Mouse (Mus musculus) megakaryocyte-erythroid progenitor cell, adult 5 weeks (primary cell): ENCODE results near the gene Ints1. TPM values are rescaled to one million over a fixed set of nuclear protein-coding genes. Genes with fewer than 3 reads are reported as not detected.

Source experiments
- polyA plus RNA-seq: library from polyadenylated mRNA; stranded (reverse); fragments of >175 nt; gene quantifications from 2 replicates; pipeline ENCODE4 v1.2.3, GENCODE M21; 2012

The Ints1 gene
- polyA plus RNA-seq: 110 and 131 TPM in 2 replicates

DNA sequence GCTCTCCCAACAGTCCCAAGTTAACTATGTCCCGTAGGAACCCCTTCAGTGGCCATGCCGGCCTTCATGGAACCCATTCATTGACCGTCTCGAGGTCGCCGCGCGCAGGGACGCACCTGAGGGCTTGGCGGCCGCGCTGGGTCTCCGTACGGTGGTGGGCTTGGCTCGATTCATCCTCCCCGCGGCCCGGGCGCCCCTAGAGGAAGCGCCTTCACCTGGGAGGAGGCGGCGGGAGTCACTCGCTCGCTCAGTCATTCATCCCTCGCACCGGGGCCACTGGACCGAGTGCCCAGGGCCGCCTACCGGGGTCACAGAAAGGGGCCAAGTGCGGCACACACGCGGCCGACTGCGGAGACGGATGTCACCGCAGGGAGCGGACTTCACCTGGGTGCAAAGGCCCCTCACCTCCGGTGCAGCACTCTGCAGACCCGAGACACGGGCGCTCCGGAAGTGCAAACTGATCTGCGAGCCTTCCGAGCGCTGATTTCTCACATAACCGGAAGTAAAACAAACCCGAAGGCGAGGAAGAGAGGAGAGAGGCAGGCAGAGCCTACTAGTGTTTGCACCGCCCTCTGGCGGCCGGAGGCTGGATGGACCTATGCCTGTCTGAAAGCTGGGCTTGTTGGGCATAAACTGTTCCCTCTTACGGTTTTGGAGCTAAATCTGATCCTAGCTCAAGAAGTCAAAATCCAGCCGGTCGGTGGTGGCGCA, at the start of gene Ints1:
TSS of gene Ints1 (minus strand) at position 459 of the 711 bp plus-strand sequence.

DNA sequence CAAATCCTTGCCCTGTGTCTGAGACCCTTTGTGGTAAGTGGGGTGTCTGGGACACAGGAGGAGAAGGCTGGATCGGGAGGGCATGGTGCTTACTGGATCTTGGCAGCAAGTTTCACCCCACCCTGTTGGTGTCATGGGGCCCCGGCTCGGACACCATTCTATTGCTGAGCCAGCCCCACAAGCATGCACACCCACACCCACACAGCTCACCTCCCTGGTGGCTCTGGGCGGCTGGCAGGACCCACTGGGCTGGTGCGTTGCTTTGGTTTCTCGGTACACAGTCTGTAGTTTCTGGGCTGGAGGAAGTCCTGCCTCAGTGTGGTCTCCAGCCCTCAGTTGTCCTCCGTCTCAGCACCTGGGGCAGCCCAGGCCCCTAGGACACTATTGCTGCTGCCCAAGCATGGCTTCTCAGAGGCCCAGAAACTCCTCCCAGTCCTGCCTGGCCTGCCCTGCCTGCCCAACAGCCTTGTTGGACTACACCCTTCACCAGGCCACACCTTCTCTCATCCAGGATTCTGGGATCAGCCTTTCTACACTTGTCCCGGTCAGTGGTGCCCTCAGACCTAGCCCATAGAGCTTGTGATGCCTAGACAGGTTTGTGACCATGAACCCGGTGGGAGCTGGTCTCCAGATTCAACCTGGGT, 44.2 kb upstream of the Ints1 start, which contains the start of gene Tmem184a:
TSS of gene Tmem184a (minus strand) at position 380 of the 644 bp plus-strand sequence.

DNA sequence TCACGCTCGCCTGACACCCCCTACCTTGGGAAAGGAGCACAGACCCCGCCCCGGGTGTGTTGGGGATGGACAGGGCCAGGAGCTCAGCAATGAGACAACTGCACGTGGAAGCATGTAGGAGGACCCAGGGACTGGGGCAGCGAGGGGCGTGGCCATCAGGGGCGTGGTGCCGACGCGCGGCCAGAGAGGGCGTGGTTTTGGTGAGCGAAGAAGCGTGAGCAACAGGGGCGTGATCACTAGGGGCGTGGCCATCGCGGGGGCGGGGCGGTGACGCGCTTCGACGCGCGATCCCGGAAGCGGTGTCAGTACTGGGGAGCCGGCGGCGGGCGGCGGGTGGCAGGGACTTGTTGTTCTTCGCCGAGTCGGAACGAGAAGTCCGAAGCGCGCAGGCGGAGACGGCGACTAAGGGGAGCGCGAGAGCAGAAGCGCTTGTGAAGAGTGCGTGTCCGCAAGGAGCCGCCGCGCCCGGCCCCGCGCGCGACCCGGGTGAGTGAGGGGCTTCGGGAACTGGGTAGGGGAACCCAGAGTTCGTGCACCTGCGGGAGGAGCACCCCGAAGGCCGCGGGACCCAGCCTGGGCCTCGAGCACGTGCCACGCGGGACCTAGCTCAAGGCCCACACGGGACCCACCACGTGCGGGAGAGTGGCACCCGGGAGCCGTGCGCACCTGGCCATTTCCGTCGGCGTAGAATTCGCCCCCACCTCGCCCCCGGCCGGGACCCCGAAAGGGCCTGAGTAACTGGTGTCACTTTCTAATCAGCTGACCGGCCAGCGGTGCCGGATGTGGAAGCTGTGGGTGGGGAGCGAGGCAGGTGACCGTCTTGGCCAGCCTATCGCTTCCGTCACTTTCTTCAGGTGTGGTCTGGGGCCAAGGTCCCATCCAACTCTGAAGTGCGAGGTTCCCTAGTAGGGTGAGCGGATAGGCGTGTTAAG, 16.0 kb upstream of the Ints1 start, which contains the start of gene Mafk:
TSS of gene Mafk (plus strand) at position 287 of the 932 bp plus-strand sequence.

DNA sequence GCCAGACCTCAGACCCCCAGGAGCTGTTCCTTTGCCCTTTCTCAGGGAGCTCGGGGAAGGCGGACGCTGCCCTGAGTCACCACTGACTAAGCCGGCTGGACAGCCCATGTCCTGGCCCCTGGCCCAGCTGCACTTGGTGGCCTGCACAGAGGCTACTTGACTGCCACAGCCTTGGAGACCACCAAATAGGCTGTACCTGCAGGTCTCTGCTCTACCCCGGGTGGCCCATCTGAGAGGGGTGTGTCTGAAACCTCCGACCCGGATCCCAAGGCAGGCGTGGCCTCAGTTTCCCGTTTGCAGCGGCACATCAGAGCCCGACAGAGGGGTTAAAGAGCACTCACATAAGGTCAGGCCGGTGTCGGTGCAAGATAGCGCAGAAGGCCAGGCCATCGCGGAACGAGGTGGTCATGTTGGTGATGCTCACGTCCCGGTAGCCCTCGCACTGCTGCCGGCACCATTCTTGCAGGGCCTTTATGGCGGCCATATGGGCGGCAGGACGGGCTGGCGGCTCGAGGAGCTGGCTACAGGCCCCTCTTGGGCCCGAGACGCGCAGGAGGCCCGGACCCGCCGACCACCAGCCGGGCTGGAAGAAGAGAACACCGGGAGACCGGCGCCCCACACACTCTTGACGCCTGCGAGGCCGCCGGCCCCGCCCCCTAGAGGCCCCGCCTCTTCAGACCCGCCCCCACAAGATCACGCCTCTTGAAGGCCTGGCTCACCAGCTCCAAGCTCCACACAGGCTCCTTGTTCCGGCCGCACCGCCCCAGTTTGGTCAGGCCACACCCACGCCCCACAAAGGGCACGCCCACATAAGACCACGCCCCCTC, 39.6 kb downstream of the Ints1 start, which contains the start of gene Micall2:
TSS of gene Micall2 (minus strand) at position 660 of the 827 bp plus-strand sequence.

Other genes starting within 250 kb of the Ints1 start
- not detected in 2 replicates for gene Uncx, start 232.2 kb downstream of the Ints1 start, polyA plus RNA-seq
- 36.1 and 45.4 TPM in 2 replicates for gene Micall2, start 39.3 kb downstream of the Ints1 start, polyA plus RNA-seq
- gene Mafk, start 15.8 kb upstream of the Ints1 start, polyA plus RNA-seq: 101 and 144 TPM in 2 replicates
- 0.29 and 0.72 TPM in 2 replicates for gene Tmem184a, start 44.2 kb upstream of the Ints1 start, polyA plus RNA-seq
- gene Gm26938, start 50.7 kb upstream of the Ints1 start, polyA plus RNA-seq: not detected in 2 replicates
- gene Psmg3, start 51.2 kb upstream of the Ints1 start, polyA plus RNA-seq: 32.3 and 36.3 TPM in 2 replicates
- 0.01 and 0.05 TPM in 2 replicates for gene Elfn1, start 132.3 kb upstream of the Ints1 start, polyA plus RNA-seq